Mouse (Mus musculus): ENCODE results near the gene 1700029P11Rik.

- TF ChIP-seq CTCF (IDR thresholded peaks at IDR 0.05; ENCODE audit: control insufficient read depth, insufficient read depth, insufficient replicate concordance, low read depth, low read length) (no peak), POLR2A (IDR thresholded peaks at IDR 0.05; ENCODE audit: control insufficient read depth, low read depth, low read length) (no peak)
Measured at GRCm38 (mm10) chr15:82022535-82023088, 42.3 kb downstream of the 1700029P11Rik start.

Measured in testis, adult 2 months (tissue).